Mouse (Mus musculus) T-helper 1 cell (primary cell): ENCODE data around the gene Sptbn1.

ENCODE experiments used
- in situ Hi-C: fragments of 300-600 bp; cut with MboI, MseI; formaldehyde crosslinking; loops from one replicate; pipeline ENCODE4 v1.15.1; 2025; ENCODE audit warnings: high pct_unique_total_duplicates

The Sptbn1 gene

DNA sequence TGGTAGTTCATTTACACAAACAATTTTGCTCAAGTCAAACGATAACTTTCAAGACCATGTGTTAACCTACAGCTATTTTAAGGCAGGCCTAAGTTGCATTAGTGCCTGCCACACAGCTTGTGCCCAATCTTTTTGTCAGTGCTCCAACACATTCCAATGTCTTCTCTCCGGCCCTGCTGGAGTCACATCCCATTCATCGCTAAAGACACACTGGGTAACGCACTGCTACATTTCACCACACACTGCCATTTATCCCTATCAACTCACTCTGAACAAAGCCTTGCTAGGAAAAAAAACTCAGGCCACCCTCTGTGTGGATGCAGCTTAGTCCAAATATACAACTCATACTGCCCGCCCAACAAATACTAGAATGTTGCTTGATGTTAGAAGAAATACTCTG, 11.5 kb downstream of the Sptbn1 start:
- in situ Hi-C loops: loop anchor here (10.0 kb wide), 1 partner anchor 538 kb away; no protein-coding TSS in a partner anchor

GRCm38 (mm10) chr11:30255211-30255610, 12.8 kb downstream of the Sptbn1 start:
- in situ Hi-C loops: loop anchor here (10.0 kb wide), 1 partner anchor 540 kb away; no protein-coding TSS in a partner anchor

- in situ Hi-C loops: loop anchor here (10.0 kb wide), 1 partner anchor 543 kb away; no protein-coding TSS in a partner anchor
Observed at GRCm38 (mm10) chr11:30251294-30251904, 16.6 kb downstream of the Sptbn1 start.

- in situ Hi-C loops: loop anchor here (10.0 kb wide), 1 partner anchor 545 kb away; no protein-coding TSS in a partner anchor
Observed at GRCm38 (mm10) chr11:30249452-30250016, 18.4 kb downstream of the Sptbn1 start.

DNA sequence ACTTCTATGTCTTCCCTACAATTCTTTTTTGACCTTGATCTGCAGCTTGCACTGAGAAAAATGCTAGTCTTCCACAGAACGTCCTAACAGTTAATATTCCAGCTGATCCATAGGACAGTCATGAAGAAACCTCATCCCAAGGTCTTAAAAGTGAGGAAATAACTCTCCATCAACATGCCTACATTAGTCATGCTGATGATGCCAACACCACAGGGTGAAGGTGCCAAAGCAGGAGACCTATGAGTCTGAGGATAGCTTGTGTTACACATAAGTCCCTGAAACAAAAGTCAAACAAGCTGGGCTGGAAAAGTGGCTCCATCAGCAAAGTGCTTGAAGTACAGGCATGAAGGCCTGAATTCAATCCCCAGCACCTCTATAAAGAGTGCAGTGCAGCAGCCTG, 20.9 kb downstream of the Sptbn1 start:
- in situ Hi-C loops: no loop called here

- in situ Hi-C loops: no loop called here
Observed at GRCm38 (mm10) chr11:30246161-30246560, 21.8 kb downstream of the Sptbn1 start.

- in situ Hi-C loops: no loop called here
Observed at GRCm38 (mm10) chr11:30244172-30244571, 23.8 kb downstream of the Sptbn1 start.

DNA sequence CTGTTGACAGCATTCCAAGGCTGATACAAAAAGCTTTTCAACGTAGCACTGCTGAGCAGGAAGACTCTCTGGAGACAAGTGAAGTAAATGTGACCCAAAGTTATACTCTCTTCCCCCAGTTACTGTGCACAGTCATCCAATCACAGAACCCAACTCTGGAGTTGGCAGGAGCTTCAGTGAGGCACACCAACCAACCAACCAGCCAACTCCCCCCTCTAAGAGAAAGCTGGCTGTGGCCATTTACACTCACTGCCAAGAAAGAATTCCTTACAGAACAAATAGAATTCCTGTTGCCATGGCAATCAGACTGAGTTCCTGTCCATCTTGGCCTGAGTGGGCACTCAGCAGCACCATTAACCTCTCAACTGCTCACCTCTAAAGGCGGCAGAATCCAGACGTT, 24.4 kb downstream of the Sptbn1 start:
- in situ Hi-C loops: no loop called here

DNA sequence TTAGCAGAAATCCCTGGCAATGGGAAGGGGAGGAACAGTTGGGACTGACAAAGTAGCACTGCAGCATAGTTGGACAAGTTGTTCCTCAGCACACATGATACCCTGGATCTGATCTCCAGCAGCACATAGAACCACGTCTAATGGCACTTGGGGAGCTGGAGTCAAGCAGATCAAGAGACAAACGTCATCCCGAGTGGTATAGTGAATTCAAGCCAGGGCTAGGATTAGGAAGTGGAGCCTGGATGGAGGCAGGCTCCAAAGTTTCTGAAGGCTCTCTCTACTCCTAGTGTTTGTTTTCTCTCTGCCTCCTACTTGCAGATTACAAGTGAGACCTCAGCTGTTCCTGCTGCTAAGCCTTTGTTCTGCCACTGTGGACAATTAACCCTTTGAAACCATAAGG, 27.1 kb downstream of the Sptbn1 start:
- in situ Hi-C loops: no loop called here

DNA sequence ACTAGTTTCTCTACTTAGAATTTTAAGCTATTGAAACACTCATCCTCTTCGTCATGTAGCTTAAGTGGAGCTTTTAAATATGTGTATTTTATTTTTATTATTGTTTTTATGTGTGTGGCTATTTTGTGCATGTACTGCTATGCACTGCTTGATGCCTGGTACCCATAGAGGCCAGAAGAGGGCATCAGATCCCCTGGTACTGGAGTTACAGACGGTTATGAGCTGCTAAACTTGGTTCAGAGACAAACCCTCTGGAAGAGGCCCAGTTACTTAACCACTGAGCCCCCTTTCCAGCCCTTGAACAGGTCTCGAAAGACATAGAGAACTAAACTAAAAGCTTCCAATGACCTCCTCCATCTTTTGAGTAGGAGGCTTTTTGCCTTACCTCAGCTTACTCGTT, 30.0 kb downstream of the Sptbn1 start:
- in situ Hi-C loops: loop anchor here (10.0 kb wide), 1 partner anchor 417 kb away; no protein-coding TSS in a partner anchor

DNA sequence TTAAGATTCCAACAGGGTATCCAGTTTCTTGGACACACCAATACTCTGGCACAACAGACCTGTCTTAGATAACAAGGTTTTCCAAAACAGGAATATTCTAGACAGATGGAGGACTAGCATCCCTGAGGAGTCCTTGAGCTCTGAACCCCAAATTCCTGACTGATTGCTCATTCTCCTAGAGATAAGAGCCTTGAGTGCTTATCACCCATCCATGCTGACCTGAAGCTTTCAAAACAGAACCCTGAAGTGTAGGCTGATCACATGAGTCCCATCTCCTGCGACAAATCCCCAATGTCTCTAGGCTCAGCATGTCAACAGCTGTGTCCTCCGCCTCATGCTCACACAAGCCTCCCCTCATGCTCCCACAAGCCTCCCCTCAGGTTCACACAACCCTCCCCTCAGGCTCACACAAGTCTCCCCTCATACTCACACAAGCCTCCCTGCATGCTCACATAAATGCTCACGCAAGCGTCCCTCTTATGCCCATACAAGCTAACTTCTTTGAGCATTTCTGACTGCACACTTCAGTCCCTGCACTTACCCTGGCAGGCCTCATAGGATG, 31.2 kb downstream of the Sptbn1 start:
- in situ Hi-C loops: loop anchor here (10.0 kb wide), 1 partner anchor 418 kb away; no protein-coding TSS in a partner anchor

DNA sequence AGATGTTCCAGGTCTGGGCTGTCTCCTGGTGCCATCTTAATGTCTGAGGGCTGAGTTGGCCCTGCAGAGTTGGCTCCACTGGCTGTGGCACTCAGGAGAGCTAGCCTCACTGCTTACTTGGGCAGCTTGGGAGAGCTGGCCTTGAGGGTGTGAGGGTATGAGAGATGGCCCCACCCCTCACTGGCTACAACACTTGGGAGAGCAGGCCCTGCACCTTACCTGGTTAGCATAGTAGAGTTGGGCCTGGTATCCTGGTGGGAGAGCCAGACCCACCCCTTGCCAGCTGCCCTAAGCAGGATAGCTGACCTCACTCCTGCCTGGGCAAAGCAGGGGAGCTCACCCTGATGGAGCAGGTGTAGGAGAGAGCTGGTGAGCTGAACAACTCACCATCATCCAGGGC, 32.3 kb downstream of the Sptbn1 start:
- in situ Hi-C loops: loop anchor here (10.0 kb wide), 1 partner anchor 419 kb away; no protein-coding TSS in a partner anchor

GRCm38 (mm10) chr11:30235218-30235617, 32.8 kb downstream of the Sptbn1 start:
- in situ Hi-C loops: loop anchor here (10.0 kb wide), 1 partner anchor 420 kb away; no protein-coding TSS in a partner anchor

DNA sequence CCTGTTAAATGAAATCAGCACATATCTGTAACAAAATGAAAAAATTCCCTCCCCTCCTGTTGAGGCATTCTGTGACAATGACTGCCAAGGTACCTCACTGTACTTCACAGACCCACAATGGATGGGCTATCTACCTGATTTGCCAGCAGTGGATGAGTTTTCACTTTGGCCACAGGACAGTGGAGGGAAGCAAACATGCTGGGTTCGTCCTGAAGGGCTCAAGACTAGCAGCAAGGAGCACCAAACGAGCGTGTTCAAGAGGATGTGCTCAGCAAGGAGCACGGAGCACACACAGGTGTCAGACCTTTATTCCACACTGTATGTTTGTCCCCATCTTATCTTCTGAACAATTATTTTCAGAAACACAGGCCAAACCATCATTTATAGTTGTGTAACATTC, 34.0 kb downstream of the Sptbn1 start:
- in situ Hi-C loops: loop anchor here (10.0 kb wide), 1 partner anchor 421 kb away; no protein-coding TSS in a partner anchor

- in situ Hi-C loops: loop anchor here (10.0 kb wide), 1 partner anchor 423 kb away; no protein-coding TSS in a partner anchor
Observed at GRCm38 (mm10) chr11:30232082-30232481, 35.9 kb downstream of the Sptbn1 start.

DNA sequence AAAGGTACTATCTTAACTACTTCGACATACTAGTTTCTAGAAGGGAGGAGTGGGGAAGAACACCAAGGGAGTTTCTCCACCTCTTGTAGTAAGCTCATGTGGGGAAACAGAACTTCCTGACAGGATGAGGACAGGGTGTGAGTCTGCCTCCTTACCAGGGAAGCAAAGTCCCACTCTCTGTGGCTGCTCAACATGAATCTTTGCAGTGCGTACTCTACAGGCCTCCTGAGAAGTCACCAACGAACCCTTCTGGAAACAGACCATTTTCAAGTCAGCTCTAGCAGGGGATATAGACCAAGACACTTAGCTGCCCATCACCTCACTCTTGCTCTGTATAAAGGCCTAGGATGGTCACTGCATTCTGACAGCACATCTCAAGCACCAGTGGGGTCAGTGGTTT, 36.6 kb downstream of the Sptbn1 start:
- in situ Hi-C loops: loop anchor here (10.0 kb wide), 1 partner anchor 423 kb away; no protein-coding TSS in a partner anchor

DNA sequence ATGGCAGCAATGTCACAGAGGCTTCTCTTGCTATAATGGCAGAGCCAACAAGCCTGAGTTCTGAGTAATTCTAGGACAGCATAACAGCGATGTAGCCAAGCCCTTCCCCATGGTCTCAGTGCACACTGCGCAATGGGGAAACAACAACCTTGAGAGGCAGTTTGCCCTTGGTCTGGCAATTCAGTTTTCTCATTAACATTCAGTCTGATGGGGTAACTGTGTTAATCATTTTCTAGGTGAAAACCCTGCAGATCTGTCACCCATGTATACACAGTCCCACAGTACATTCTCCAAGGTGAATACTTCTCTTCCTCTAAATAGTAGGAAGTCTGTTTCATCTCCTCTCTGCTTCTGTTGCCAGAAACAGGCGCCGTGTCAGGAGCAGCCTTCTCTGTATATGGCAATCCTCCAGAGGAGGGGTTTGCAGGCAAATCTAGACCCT, 37.6 kb downstream of the Sptbn1 start:
- in situ Hi-C loops: loop anchor here (10.0 kb wide), 1 partner anchor 424 kb away; no protein-coding TSS in a partner anchor

- in situ Hi-C loops: no loop called here
Observed at GRCm38 (mm10) chr11:30226756-30227155, 41.2 kb downstream of the Sptbn1 start.

DNA sequence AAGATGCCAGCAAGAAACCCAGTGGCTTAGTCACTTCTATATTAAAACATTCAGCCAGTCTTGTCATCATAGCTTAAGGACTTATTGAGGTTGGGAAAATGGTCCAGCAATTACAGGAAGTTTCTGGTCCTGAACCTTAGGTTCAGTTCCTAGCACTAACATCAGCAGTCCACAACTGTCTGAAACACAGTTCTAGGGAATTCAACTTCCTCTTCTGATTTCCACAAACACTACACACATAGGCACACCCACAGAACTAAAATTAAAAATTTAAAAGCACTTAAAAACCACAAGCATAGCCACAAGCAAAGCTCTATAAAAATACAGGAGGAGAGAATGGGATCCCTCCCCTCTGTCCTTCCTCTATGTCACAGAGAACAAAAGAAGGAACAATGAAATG, 43.4 kb downstream of the Sptbn1 start:
- in situ Hi-C loops: loop anchor here (5.0 kb wide), 2 partner anchors 72 to 122 kb away; no protein-coding TSS in a partner anchor

- in situ Hi-C loops: loop anchor here (5.0 kb wide), 2 partner anchors 70 to 120 kb away; no protein-coding TSS in a partner anchor
Observed at GRCm38 (mm10) chr11:30222636-30223035, 45.3 kb downstream of the Sptbn1 start.

GRCm38 (mm10) chr11:30221043-30221442, 46.9 kb downstream of the Sptbn1 start:
- in situ Hi-C loops: loop anchor here (5.0 kb wide), 2 partner anchors 69 to 119 kb away; no protein-coding TSS in a partner anchor

- in situ Hi-C loops: loop anchor here (5.0 kb wide), 1 partner anchor 661 kb away; no protein-coding TSS in a partner anchor
Observed at GRCm38 (mm10) chr11:30218386-30218785, 49.6 kb downstream of the Sptbn1 start.
